ENCODE assay signal across 7 mouse cellular contexts in genomic region chr10:64311622-64312292, GRCm38 (mm10).
"Had no signal": no experiment of that assay in that cellular context is flagged by ENCODE, and none has a peak within 500 bp of the region (broad histone marks: within the 10 kb centered on the region; RNA-seq: fewer than 3 reads in every experiment).

No protein-coding gene starts in this region.

- DNase-seq: kidney, adult 11 months; kidney, adult 9 months; kidney, postnatal 36 days; lung, adult 2 months; lung, postnatal 36 days; thymus, adult 18-20 months; thymus, postnatal 14 days had no signal
